Mouse (Mus musculus) liver, postnatal 0 days (tissue): ENCODE results near the gene Ubash3a.

Experiments used
- CTCF ChIP-seq: sonication (generic); IDR thresholded peaks from 2 replicates; pipeline ENCODE4 v1.5.1; 2016; ENCODE audit warnings: antibody characterized with exemption, low read depth
- EP300 ChIP-seq: IDR thresholded peaks from 2 replicates; pipeline ENCODE4 v1.6.1; 2016; ENCODE audit warnings: antibody characterized with exemption, low read depth, mild to moderate bottlenecking

DNA sequence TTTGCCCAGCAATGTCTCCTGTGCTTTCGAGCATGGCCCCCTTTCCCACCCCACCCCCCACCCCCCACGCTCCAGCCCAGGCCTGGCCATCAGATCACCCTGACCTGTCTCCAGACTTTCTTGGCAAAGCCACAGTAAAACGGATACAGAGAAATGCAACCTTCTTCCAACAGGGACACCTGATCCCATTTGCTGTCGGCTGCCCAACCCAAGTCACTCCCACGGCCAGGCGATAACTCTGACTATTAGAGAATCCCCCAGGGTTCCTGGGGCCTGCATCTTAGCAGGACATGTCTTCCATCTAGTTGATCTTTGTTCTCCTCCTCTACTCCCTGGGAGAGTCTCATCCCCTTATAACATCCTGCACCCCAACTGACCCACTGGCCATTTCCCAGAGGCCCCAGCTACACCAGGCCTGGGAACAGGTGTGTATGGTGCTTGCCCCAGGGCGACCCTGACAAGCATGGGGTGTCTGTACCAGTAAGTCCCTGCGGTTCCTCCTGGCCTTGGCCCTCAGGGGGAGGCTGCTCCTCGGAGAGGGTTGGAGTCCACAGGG lies 50.7 kb downstream of the Ubash3a start:
- TF ChIP-seq CTCF, result no peak
- no peak for TF ChIP-seq EP300
